Mouse (Mus musculus): ENCODE data around the gene Rpl23. TPM values are rescaled to one million over a fixed set of nuclear protein-coding genes. Genes with fewer than 3 reads are reported as not detected.

Gene Rpl23
- total RNA-seq, 2 experiments from 2014 or later, result 976 to 983 TPM

GRCm38 (mm10) chr11:97728730-97729129, 53.5 kb downstream of the Rpl23 start:
- no peak for DNase-seq (ENCODE audit: low spot score in 2 of 2)

- no peak for DNase-seq (ENCODE audit: low spot score in 2 of 2)
Measured at GRCm38 (mm10) chr11:97728311-97728710, 53.9 kb downstream of the Rpl23 start.

Small RNA genes within 50 kb of the gene (microRNA-seq; reads per million reads assigned to microRNA genes)
- not detected for gene Mir8102

Other genes starting within 250 kb of the Rpl23 start
- 1 to 10 TPM; 1.3 to 1.7 TPM for gene Srcin1, start 206.3 kb downstream of the Rpl23 start, total RNA-seq (2021)
- gene Epop, start 152.7 kb downstream of the Rpl23 start, total RNA-seq (2021), result under 1 TPM; 0.47 to 0.76 TPM
- 10 to 100 TPM; 30.8 to 32.1 TPM for gene Mllt6, start 119.0 kb downstream of the Rpl23 start, total RNA-seq (2021)
- 10 to 100 TPM; 65.5 to 72.0 TPM for gene Cisd3, start 96.6 kb downstream of the Rpl23 start, total RNA-seq (2021)
- 10 to 100 TPM; 27.3 to 33.0 TPM for gene Pcgf2, start 81.9 kb downstream of the Rpl23 start, total RNA-seq (2021)
- 100 to 1,000 TPM; 203 to 227 TPM for gene Psmb3, start 79.0 kb downstream of the Rpl23 start, total RNA-seq (2021)
- 10 to 100 TPM; 62.7 to 64.2 TPM for gene Pip4k2b, start 37.7 kb downstream of the Rpl23 start, total RNA-seq (2021)
- gene Cwc25, start 15.9 kb downstream of the Rpl23 start, total RNA-seq (2021), result 10 to 100 TPM; 13.4 to 13.5 TPM
- gene 1700001P01Rik, start 6.5 kb downstream of the Rpl23 start, total RNA-seq (2021), result not detected
- gene Lasp1, start 16.6 kb upstream of the Rpl23 start, total RNA-seq (2021), result 10 to 100 TPM; 82.0 to 99.0 TPM
- 1 to 10 TPM; 1.0 to 2.4 TPM for gene B230217C12Rik, start 58.3 kb upstream of the Rpl23 start, total RNA-seq (2021)
- gene Fbxo47, start 101.7 kb upstream of the Rpl23 start, total RNA-seq (2021), result under 1 TPM; 0.27 to 0.44 TPM
- 1 to 10 TPM; 7.1 to 7.6 TPM for gene Plxdc1, start 204.0 kb upstream of the Rpl23 start, total RNA-seq (2021)
- gene Arl5c, start 213.7 kb upstream of the Rpl23 start, total RNA-seq (2021), result 1 to 10 TPM; 1.5 to 1.9 TPM
- gene Cacnb1, start 240.6 kb upstream of the Rpl23 start, total RNA-seq (2021), result 100 to 1,000 TPM; 240 to 241 TPM
- gene Rpl19, start 244.3 kb upstream of the Rpl23 start, total RNA-seq (2021), result 1,000 to 10,000 TPM; 1,153 to 1,224 TPM

All from gastrocnemius, postnatal 4 days (tissue).